Mouse (Mus musculus): ENCODE measurements at regions not wholly inside any gene's neighbourhood (a gene's known extent, or its start where the extent isn't known, plus 50 kb on each side); places are given as distances from the start of the nearest gene placed in this dataset.

GRCm38 (mm10) chr9:32043344-32043743 lies 72.6 kb upstream of the Arhgap32 start:
- TF ChIP-seq GATA1 (IDR thresholded peaks at IDR 0.05; ENCODE audit: borderline replicate concordance, low read length) (no peak), FLI1 (IDR thresholded peaks at IDR 0.05; ENCODE audit: low read length) (no peak)
- no peaks in the 10 kb centered on the region for H3K9me3 ChIP-seq
- H3K4me3 ChIP-seq (replicated peaks) = no peak overlapping the region
- H3K4me1 ChIP-seq = no peaks in the 10 kb centered on the region
- no peaks in the 10 kb centered on the region for H3K36me3 ChIP-seq (replicated peaks; ENCODE audit: low read length)
- H3K27me3 ChIP-seq (replicated peaks) = no peaks in the 10 kb centered on the region

GRCm38 (mm10) chr9:32046791-32047190 lies 69.1 kb upstream of the Arhgap32 start:
- no peaks in the 10 kb centered on the region for H3K36me3 ChIP-seq (replicated peaks; ENCODE audit: low read length)
- TF ChIP-seq GATA1 (IDR thresholded peaks at IDR 0.05; ENCODE audit: borderline replicate concordance, low read length) (no peak), FLI1 (IDR thresholded peaks at IDR 0.05; ENCODE audit: low read length) (no peak)
- no peaks in the 10 kb centered on the region for H3K4me1 ChIP-seq
- H3K27me3 ChIP-seq (replicated peaks) = no peaks in the 10 kb centered on the region
- no peaks in the 10 kb centered on the region for H3K9me3 ChIP-seq
- no peak overlapping the region for H3K4me3 ChIP-seq (replicated peaks)

GRCm38 (mm10) chr9:32048941-32049340 lies 67.0 kb upstream of the Arhgap32 start:
- TF ChIP-seq GATA1 (IDR thresholded peaks at IDR 0.05; ENCODE audit: borderline replicate concordance, low read length) (no peak), FLI1 (IDR thresholded peaks at IDR 0.05; ENCODE audit: low read length) (no peak)
- H3K4me3 ChIP-seq (replicated peaks) = no peak overlapping the region

DNA sequence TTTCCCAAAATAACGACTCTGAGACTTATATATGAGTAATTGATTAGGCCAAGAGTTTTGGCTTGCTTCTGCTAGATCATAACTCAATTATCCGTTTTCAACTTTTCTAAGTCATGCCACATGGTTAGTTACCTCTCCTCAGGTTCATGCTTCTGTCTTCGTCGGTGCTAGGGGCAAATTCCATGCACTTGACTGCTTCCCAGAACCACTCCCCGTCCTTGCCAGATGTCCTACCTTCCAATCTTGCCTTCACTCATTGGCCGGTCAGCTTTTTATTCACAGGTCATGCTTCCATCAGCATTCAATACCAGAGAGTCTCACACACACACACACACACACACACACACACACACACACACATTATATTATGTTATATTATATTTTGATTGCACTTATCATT lies 66.4 kb upstream of the Arhgap32 start:
- Histone ChIP-seq H3K27me3 (replicated peaks) (no peaks in the 10 kb centered on the region), H3K4me3 (replicated peaks) (no peak overlapping the region), H3K36me3 (replicated peaks; ENCODE audit: low read length) (no peaks in the 10 kb centered on the region), H3K9me3 (no peaks in the 10 kb centered on the region), H3K4me1 (no peaks in the 10 kb centered on the region)
- TF ChIP-seq FLI1 (IDR thresholded peaks at IDR 0.05; ENCODE audit: low read length) = no peak

More at GRCm38 (mm10) chr9:32048941-32049340, 67.0 kb upstream of the Arhgap32 start:
- Histone ChIP-seq H3K27me3 (replicated peaks) (no peaks in the 10 kb centered on the region), H3K4me1 (no peaks in the 10 kb centered on the region), H3K36me3 (replicated peaks; ENCODE audit: low read length) (no peaks in the 10 kb centered on the region), H3K9me3 (no peaks in the 10 kb centered on the region)

- no peaks in the 10 kb centered on the region for H3K4me1 ChIP-seq
- no peaks in the 10 kb centered on the region for H3K27me3 ChIP-seq (replicated peaks)
- H3K9me3 ChIP-seq = peaks cover 4% of the 10 kb centered on the region; the same call in 1 of the 2 replicates
- H3K4me3 ChIP-seq (replicated peaks) = no peak overlapping the region
- H3K36me3 ChIP-seq (replicated peaks; ENCODE audit: low read length) = no peaks in the 10 kb centered on the region
- TF ChIP-seq GATA1 (IDR thresholded peaks at IDR 0.05; ENCODE audit: borderline replicate concordance, low read length) (no peak), FLI1 (IDR thresholded peaks at IDR 0.05; ENCODE audit: low read length) (no peak)
Measured at GRCm38 (mm10) chr9:32053886-32054615, 61.9 kb upstream of the Arhgap32 start.

- TF ChIP-seq FLI1 (IDR thresholded peaks at IDR 0.05; ENCODE audit: low read length) (no peak), GATA1 (IDR thresholded peaks at IDR 0.05; ENCODE audit: borderline replicate concordance, low read length) (no peak)
- Histone ChIP-seq H3K36me3 (replicated peaks; ENCODE audit: low read length) (no peaks in the 10 kb centered on the region), H3K4me3 (replicated peaks) (no peak overlapping the region), H3K4me1 (no peaks in the 10 kb centered on the region), H3K9me3 (peaks cover 4% of the 10 kb centered on the region; the same call in 1 of the 2 replicates), H3K27me3 (replicated peaks) (no peaks in the 10 kb centered on the region)
Measured at GRCm38 (mm10) chr9:32057427-32058115, 58.4 kb upstream of the Arhgap32 start.

DNA sequence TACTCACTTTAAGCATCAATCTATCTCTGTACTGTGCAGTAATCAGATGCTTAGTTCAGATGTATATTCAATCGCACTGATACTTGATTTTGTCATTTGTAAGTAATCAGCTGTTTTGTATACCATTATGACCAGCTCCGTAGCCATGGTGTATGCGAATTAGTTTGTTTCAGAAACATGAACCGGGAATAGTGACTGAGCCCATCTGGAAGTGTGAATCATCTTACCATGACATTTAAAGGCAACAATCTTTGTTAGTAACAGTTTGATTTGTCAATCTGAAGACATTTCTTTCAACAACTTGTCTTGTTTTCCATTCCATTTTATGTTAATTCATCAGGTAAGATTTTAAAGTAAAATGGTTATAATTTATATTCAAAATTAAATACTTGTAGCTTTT lies 53.2 kb upstream of the Arhgap32 start:
- Histone ChIP-seq H3K9me3 (no peaks in the 10 kb centered on the region), H3K4me3 (replicated peaks) (no peak overlapping the region), H3K36me3 (replicated peaks; ENCODE audit: low read length) (no peaks in the 10 kb centered on the region), H3K4me1 (no peaks in the 10 kb centered on the region), H3K27me3 (replicated peaks) (no peaks in the 10 kb centered on the region)
- TF ChIP-seq FLI1 (IDR thresholded peaks at IDR 0.05; ENCODE audit: low read length) (no peak), GATA1 (IDR thresholded peaks at IDR 0.05; ENCODE audit: borderline replicate concordance, low read length) (no peak)

DNA sequence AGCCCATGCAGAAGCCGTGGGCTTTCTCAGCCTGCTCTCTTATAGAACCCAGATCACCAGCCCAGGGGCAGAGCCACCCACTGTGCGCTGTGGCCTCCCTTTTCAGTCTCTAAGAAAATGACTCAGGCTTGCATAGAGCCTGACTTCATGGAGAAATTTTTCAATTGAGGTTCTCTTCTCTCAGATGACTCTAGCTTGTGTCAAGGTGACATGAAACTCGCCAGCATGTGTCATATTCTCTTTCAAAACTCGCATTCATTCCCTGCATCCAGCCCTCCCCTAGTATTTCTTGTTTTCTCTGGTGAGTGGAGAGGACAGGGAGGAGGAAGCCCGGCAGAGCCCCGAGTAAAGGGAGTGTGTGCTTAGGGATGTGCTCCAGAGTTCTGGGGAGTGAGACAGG lies 52.4 kb upstream of the Arhgap32 start:
- no peak for TF ChIP-seq GATA1 (IDR thresholded peaks at IDR 0.05; ENCODE audit: borderline replicate concordance, low read length)
- no peak for TF ChIP-seq FLI1 (IDR thresholded peaks at IDR 0.05; ENCODE audit: low read length)
- Histone ChIP-seq H3K27me3 (replicated peaks) (no peaks in the 10 kb centered on the region), H3K4me3 (replicated peaks) (no peak overlapping the region), H3K9me3 (no peaks in the 10 kb centered on the region), H3K36me3 (replicated peaks; ENCODE audit: low read length) (no peaks in the 10 kb centered on the region), H3K4me1 (no peaks in the 10 kb centered on the region)

- Histone ChIP-seq H3K9me3 (no peaks in the 10 kb centered on the region), H3K4me3 (replicated peaks) (no peak overlapping the region), H3K36me3 (replicated peaks; ENCODE audit: low read length) (no peaks in the 10 kb centered on the region), H3K27me3 (replicated peaks) (no peaks in the 10 kb centered on the region), H3K4me1 (no peaks in the 10 kb centered on the region)
- TF ChIP-seq FLI1 (IDR thresholded peaks at IDR 0.05; ENCODE audit: low read length) = no peak
Measured at GRCm38 (mm10) chr9:32064007-32064550, 51.9 kb upstream of the Arhgap32 start.
